Mouse (Mus musculus) ES-Bruce4 (cell line): Measurements from ENCODE around the gene Zfp592.

Experiments
- CTCF ChIP-seq: IDR thresholded peaks from one replicate; pipeline ENCODE4 v1.8.1; 2011; ENCODE audit warnings: low read depth, low read length
- EP300 ChIP-seq: IDR thresholded peaks from 2 replicates; pipeline ENCODE4 v1.6.1; 2011; ENCODE audit warnings: low read depth, low read length; ENCODE audit not compliant: insufficient read depth
- POLR2A ChIP-seq: IDR thresholded peaks from one replicate; pipeline ENCODE4 v1.8.1; 2011; ENCODE audit warnings: low read length; ENCODE audit not compliant: insufficient read depth

GRCm38 (mm10) chr7:80959003-80959402 is 34.5 kb upstream of the Zfp592 start:
- TF ChIP-seq POLR2A (no peak), CTCF (no peak), EP300 (no peak)
